Mouse (Mus musculus): ENCODE results near the gene Cadps2.

Gene Cadps2

DNA sequence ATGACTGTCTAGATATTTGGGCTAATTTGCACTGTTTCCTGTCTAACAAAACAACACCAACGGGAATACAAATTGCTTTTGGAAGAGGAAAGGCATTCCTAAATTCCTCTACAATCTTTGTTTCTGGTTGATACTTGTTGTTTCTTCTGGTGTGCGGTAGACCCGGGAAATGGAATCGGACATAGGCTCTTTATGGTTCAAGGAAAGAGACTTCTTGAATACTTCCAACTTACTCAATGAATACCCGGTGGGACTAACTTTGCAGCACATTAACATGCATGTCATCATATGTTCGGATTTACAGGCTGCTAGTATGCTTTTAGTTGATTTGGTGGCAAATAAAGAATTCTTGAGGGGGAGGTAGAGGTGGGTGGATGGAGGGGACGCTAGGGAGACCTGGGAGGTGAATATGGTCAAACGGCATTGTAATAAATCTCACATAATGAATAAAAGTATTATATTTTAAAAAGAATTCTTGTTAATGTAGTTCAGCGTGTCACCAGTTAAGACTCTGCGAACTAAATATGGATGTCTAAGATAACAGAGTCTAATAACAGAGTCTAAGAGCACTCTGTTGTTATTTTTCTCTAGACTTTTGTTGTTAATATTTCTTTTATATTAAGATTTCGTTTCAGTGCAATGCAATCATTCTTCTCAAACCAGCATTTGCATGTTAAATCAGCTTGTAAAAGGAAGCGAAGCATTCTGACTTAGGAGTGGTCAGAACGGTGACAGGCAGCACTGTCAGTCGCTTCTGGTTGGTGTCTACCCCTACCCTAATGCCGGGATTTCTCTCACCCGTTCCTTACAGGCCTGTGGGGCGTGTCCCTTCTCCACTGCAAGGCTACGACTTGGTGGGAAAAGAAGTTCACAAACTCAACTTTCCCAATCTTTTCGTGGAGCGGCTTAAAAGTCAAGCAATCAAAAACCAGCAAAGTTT lies 586.8 kb downstream of the Cadps2 start:
- DNase-seq (ENCODE audit: low spot score): no peak

DNA sequence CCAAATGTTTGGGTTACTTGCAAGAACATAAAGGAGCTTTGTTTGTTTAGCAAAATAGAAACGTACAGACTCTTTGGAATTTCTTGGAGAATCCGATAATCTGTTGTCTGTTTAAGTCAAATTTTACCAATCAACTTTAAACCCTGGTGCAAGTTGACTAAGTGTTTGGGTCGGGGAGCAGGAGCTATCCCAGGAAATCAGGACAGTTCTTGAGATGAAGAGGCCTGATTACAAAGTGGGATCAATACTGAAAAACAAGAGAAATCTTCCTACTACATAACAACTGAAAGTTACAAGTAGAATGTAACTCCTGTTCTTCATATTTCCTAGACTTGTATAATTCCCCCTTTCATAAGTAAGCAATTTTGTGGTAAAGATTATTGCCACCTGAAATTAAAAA lies 587.8 kb downstream of the Cadps2 start:
- no peak for DNase-seq (ENCODE audit: low spot score)

DNA sequence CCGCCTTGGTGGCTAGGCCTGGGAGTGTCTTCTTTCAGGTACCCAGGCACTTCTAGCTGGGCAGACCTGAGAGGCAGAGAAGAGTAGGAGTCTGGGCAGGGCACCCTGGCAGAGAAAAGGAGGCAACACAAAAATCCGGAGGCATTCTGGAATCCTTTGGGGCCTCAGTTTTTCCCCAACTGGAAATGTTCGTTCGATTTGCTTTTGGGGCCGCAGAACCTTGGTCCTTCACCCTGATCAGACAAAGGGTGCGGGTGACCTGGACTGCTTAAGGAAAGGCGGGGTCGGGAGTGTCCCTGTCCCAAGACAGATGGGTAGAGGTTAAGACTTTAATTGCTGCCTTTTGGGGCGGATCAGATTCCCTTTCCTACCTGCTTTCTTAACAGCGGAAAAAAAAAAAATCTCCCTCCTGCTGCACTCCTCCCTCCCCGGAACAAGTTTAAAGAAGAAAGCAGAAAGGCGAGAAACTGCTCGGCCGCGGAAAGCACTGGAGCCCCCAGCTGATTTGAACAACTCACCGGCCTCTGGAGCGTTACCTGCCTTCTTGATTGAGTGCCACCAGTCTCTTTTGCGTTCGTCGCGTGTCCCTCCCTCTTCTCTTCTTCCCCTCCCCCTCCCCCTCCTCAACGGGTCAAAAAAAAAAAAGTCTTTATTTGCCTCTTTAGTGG lies 588.8 kb downstream of the Cadps2 start:
- DNase-seq (ENCODE audit: low spot score): no peak

DNA sequence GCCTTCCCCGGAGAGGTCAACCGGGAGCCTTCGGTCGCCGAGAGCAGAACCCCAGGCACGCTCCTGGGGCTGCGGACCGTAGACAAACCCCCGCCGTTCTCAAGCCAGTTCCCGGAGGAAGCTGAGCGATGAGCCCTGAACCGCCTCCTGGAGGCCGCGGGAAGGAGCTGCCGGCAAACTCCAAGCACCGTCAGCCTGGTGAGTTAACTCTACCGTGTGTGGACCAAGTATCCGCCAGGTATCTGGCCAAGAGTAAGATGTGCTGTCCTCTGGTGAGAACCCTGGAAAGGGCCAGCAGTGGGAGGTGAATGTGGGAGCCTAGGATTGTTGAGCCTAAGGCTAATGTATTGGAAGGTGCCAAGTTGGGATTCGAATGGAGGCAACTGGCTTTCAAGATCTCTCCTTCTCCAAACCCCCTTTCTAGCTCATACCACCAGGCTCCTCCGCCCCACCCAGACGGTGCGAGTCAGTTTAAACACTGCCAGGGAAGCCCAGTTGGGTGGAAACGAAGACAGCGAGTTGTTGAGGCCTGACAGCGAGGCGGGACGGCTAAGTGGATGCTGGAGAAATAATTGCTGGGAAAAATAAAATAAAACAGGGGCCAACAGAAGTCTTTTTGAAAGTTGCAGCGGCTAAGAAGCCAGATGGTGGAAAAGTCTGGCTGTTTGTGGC lies 589.5 kb downstream of the Cadps2 start:
- DNase-seq (ENCODE audit: low spot score): no peak

DNA sequence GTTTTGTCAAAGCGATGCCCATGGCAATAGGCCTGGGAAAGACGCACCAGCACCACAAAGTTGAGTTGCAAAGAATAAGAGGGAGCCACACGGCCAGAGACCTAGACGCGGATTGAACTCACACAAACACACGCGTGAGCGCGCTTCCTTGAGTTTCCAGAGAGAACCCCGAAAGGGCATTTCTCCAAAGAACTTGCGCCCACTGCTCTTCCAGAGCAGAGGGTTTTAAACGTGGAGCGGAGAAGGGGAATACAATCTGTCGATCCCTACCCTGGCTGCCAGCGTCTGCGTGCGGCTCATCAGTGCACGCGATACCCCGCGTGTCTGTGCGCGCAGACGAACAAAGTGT lies 590.2 kb downstream of the Cadps2 start:
- DNase-seq (ENCODE audit: low spot score): no peak

DNA sequence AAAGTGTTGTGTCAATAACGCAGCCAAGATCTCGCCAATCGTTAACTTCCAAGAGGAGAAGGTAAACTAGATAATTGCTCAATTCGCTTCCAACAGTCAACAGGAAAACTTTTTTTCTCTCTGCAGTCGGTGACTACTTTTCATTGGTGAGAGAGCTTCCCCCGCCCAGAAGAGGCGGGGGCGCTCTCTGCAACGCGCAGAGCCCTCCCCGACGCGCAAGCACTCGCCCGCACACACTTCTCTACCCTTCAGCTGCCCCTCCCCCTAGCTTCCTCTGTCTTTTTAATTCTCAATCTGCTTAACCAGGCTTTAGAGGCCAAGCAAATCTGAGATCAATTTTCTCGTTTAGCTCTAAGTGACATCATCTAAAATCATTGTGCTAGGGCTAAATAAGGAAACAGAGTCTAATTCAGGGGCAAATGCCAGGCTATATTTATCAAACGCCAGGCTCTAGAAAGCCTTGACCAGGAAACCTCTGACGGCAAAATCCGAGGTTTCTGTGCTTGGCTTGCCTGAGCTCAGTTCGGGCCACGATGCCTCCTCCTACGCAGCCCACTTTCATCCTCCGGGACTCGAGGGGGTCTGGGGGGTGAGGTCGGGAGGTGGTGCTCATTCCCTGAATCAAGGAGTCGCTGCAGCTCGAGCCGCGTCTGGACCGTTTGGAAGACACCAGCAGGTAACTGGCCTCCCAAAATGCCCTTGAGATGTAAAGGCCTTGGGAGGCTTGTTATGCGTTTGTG lies 590.7 kb downstream of the Cadps2 start, which contains the start of gene Fezf1:
Gene Fezf1, minus strand, starts transcription at position 50 of the 740 bp plus-strand sequence.
- no peak for DNase-seq (ENCODE audit: low spot score)

DNA sequence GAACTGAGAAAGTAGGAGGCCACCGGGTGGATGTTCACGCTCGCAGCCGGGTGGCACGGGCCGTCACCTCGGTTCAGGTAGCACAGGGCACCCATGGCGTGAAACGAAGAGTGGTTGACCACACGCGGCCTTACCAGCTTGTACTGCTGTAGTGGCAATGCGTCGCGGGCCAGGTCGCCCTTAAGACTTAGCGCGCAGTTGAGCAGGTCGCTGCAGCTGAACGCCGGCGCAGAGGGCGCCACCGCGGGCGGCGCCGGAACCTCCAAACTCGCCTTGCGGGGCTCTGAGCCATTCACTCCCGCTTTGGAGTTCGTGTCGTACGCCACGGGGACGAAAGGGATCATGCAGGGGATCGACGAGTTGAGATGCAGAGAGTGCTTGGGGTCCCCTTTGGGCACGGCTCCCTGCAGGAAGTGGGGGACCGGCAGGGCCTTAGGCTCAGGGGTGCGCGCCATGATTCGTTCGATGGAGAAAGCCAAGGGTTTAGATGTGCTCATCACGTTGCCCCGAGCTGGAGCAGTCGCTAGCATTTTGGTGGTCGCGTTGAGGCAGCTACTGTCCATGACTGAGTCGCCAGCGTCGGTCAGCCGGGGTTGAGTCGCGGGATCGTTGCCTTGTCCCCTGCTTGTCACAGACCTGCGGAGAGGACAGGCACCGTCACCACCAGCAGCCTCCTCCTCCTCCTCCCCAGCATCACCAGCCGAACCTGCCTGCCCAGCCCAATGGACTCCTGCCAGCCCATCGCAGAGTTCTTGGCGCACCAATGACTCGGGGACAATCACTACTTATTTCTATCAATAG lies 591.5 kb downstream of the Cadps2 start:
- DNase-seq (ENCODE audit: low spot score): no peak

DNA sequence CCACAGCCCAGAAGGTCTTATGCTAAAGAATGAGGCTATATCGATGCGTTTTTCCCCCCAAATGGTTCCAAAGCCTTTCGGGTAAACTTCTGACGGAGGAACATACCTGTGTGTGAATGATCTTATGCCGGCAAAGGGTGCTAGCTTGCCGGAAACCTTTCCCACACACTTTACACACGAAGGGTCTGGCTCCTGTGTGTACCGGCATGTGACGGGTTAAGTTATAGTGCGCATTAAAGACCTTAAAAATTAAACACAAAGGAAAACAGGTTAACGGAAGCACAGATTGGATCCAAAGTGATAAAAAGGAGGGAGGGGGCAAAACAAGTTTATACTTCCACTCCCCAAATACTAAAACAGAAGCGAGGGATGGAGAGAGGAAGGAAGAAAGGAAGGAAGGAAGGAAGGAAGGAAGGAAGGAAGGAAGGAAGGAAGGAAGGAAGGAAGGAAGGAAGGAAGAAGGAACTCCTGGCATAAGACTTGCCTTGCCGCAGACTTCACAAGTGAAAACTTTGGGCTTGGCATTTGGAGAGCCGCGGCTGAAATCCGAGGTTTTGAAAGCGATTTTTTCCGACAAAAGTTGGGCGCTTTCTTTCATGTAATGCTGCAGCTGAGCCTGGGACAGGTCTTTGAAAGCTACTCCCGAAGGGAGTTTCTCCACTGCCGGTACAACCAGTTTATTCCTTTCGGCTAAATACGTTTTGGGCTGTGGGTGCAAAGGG lies 592.3 kb downstream of the Cadps2 start:
- no peak for DNase-seq (ENCODE audit: low spot score)

DNA sequence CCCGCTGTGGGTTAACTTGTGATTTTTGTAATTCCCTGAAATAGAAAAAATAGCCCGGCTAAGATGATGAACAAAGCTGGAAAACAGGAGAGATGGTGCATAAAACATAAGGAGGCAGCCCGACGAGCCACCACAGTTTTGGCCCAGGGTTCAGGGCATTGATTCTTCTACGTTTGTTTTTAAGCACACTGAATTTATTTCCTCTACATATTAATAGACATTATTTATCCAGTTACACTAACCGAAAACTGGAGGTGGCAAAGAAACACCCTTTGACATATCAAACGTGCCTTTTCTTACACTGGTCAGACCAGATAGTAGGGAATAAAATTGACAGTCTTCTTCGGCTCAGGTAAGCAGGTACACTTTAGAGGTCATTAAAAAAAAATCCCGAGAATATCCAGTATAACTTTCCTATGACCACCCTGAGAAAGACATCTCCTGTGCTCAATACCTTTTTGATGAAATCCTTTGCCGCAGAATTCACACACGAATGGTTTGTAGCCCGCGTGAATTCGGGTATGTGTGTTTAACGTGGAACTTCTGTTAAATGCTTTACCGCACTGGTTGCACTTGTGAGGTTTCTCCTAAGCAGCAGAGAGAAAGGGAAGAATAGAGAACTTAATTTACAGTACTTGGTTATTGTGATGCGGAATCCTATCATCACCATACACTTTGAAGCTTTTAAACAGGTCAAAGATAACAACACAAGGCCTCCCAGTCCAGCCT lies 593.0 kb downstream of the Cadps2 start:
- no peak for DNase-seq (ENCODE audit: low spot score)

DNA sequence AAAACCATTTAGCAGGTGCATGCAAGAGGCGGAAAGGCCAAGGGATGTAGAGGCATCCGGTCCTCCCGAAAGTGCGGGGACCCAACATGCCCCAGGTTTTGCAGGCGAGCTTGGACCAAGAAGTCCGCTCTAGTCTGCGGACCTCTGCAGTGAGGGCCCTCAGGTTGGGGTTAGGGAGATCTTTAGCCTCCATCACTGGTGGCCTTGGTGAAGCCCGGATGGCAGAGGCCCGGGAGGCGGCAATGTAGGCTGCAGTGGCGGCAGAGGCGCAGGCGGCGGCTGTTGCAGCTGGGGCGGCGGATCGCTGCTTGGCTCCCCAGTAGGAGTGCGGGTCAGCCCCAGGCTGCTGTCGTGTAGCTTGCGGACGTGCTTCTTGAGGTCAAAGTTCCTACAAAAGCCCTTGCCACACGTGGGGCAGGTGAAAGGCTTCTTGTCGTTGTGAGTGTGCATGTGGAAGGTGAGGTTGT lies 593.6 kb downstream of the Cadps2 start:
- DNase-seq (ENCODE audit: low spot score): no peak

DNA sequence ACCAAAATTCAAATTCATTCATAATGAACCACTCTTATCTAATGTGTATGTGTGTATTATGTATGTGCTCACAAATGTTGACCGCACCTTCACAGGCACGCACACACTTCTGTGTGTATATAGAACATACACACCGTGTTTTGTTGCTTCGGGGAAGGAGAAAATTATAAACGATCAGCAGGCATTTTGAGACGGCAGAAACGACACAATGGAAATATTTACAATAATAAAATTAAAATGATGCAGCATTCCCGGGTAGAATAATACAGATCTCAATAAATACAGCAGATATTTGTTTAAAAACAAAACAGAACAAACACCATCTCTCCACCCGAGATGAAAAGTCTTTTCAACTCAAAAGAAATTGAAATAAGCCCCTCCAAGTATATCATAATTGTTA lies 594.1 kb downstream of the Cadps2 start:
- no peak for DNase-seq (ENCODE audit: low spot score)

DNA sequence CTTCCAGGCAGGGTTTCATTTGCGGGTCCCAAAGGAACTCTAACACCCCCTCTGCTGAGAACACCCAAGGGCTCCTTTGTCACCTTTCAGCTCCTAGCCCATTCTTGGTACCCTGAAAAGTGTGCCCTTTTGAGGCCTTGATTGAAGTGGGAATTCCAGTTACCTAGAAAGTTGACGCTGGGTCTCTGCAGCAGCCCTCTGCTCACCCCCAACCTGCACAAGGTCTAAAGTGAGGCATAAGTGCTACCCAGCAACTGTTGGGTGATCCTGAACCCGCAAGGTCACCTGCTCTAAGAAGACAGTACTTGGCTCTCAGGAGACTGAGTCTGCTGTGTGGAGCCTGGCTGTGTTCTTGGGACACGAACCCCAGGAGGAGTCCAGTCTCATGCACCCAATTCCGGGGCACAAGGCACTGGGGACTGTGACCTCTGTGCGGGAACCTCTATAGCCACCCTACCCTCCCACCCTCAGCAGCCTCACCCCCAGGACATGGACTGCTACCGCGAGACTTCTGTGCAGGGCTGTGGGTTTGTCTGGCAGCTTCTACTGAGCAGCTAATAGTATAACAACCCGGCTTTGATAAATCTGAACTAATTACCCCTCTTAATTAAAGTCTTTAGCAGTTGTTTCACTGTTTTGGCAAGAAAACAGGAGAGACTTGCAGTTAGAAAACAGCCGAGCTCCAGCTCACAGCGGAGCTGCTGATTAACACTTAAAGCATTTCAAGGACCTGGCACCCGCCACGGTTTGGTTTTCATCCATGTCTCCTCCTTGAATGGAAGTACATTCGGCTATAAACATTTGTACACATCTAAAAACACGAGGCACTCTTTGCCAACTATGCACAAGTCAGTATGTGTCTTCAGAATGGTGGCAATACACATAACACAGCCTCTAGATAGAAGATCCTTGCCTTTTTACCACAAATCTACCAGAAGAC lies 595.1 kb downstream of the Cadps2 start:
- DNase-seq (ENCODE audit: low spot score): no peak

Measured in spleen, adult 12 weeks (tissue).